In genomic region chr9:74848411-74849194, GRCm38 (mm10) we compare ENCODE assay signal across 7 mouse cellular contexts. TPM values are rescaled to one million over a fixed set of nuclear protein-coding genes. Genes with fewer than 3 reads are reported as not detected.
A peak's percentile ranks its signal among the peaks of the same experiment; 100 is the strongest.
DNase-seq lines count a peak whose midpoint lies in the region; ATAC-seq and TF ChIP-seq lines count a peak whose summit lies in the region.

No protein-coding gene starts in this region.

- intact Hi-C loops in left cerebral cortex, postnatal 10 days (cut with DNase I), result no loop called here

- peak overlapping the region; percentile 82 for H3K4me2 ChIP-seq in forebrain, embryonic 13.5 days
- peak overlapping the region; percentile 50 for H3K4me2 ChIP-seq in liver, embryonic 12.5 days
- peak overlapping the region; percentile 62 for H3K4me2 ChIP-seq in stomach, postnatal 0 days (replicated peaks; ENCODE audit: low read depth)

- H3K27ac ChIP-seq in forebrain, embryonic 13.5 days, result no peak overlapping the region
- peak overlapping the region; percentile 31 for H3K27ac ChIP-seq in liver, embryonic 12.5 days
- no peak overlapping the region for H3K27ac ChIP-seq in stomach, postnatal 0 days (replicated peaks)

- H3K9me3 ChIP-seq in megakaryocyte, embryonic 14.5 days, result peaks cover 7% of the 10 kb centered on the region; the same call in 1 of the 2 replicates
- H3K9me3 ChIP-seq in forebrain, embryonic 13.5 days (replicated peaks), result no peaks in the 10 kb centered on the region
- H3K9me3 ChIP-seq in liver, embryonic 12.5 days (replicated peaks), result no peaks in the 10 kb centered on the region
- no peaks in the 10 kb centered on the region for H3K9me3 ChIP-seq in stomach, postnatal 0 days (ENCODE audit: control insufficient read depth, low read length)

- H3K27me3 ChIP-seq in megakaryocyte, embryonic 14.5 days (replicated peaks), result peaks cover 84% of the 10 kb centered on the region
- H3K27me3 ChIP-seq in forebrain, embryonic 13.5 days, result peaks cover 93% of the 10 kb centered on the region
- H3K27me3 ChIP-seq in liver, embryonic 12.5 days (replicated peaks), result peaks cover 84% of the 10 kb centered on the region
- H3K27me3 ChIP-seq in stomach, postnatal 0 days (ENCODE audit: control insufficient read depth, insufficient read depth, low read length), result peaks cover 31% of the 10 kb centered on the region; the same call in 1 of the 2 replicates

- no peak for TF ChIP-seq EP300 in stomach, postnatal 0 days (optimal IDR thresholded peaks at IDR 0.05)

- no peaks in the 10 kb centered on the region for H3K36me3 ChIP-seq in megakaryocyte, embryonic 14.5 days (replicated peaks; ENCODE audit: low read length)
- no peaks in the 10 kb centered on the region for H3K36me3 ChIP-seq in forebrain, embryonic 13.5 days (ENCODE audit: poor library complexity, severe bottlenecking)
- no peaks in the 10 kb centered on the region for H3K36me3 ChIP-seq in liver, embryonic 12.5 days
- H3K36me3 ChIP-seq in stomach, postnatal 0 days (ENCODE audit: control insufficient read depth, insufficient read depth, low read length), result no peaks in the 10 kb centered on the region

- ATAC-seq in megakaryocyte, adult 5-6 weeks (ENCODE audit: poor library complexity, severe bottlenecking), result no peak
- ATAC-seq in forebrain, embryonic 13.5 days, result 0 out of 2 replicates have a peak, but pooled peaks have one; percentile 31
- ATAC-seq in liver, embryonic 12.5 days, result no peak
- ATAC-seq in stomach, postnatal 0 days (ENCODE audit: low FRiP score, low TSS enrichment), result no peak

- under 1% methylated on average over 46 of the region's 46 CpGs for WGBS in forebrain, embryonic 13.5 days
- WGBS in liver, embryonic 12.5 days (ENCODE audit: insufficient replicate concordance), result 2% methylated on average over 46 of the region's 46 CpGs
- WGBS in stomach, postnatal 0 days, result 1% methylated on average over 46 of the region's 46 CpGs

- peaks cover 14% of the 10 kb centered on the region for H3K4me1 ChIP-seq in megakaryocyte, embryonic 14.5 days
- H3K4me1 ChIP-seq in forebrain, embryonic 13.5 days, result peaks cover 18% of the 10 kb centered on the region
- H3K4me1 ChIP-seq in liver, embryonic 12.5 days, result no peaks in the 10 kb centered on the region
- H3K4me1 ChIP-seq in stomach, postnatal 0 days (replicated peaks; ENCODE audit: control insufficient read depth, insufficient read depth), result peaks cover 2% of the 10 kb centered on the region; the same call in 1 of the 2 replicates

- peak overlapping the region; percentile 56; the same call in 1 of the 2 replicates for H3K9ac ChIP-seq in forebrain, embryonic 13.5 days
- peak overlapping the region; percentile 8; the same call in 1 of the 2 replicates for H3K9ac ChIP-seq in liver, embryonic 12.5 days
- no peak overlapping the region for H3K9ac ChIP-seq in stomach, postnatal 0 days (ENCODE audit: low read length)

- TF ChIP-seq CTCF in stomach, postnatal 0 days (IDR thresholded peaks at IDR 0.05; ENCODE audit: low read depth), result no peak

- peak overlapping the region; percentile 77 for H3K4me3 ChIP-seq in megakaryocyte, embryonic 14.5 days (replicated peaks)
- H3K4me3 ChIP-seq in forebrain, embryonic 13.5 days, result peak overlapping the region; percentile 45
- H3K4me3 ChIP-seq in liver, embryonic 12.5 days, result peak overlapping the region; percentile 39
- H3K4me3 ChIP-seq in stomach, postnatal 0 days (ENCODE audit: low read depth, low read length), result peak overlapping the region; percentile 39

- no peak for DNase-seq in stomach, postnatal 0 days (ENCODE audit: low spot score)
- no peak for DNase-seq in gastrocnemius, adult 8-10 months (ENCODE audit: low spot score in 2 of 2)
- DNase-seq in left cerebral cortex, postnatal 10 days (ENCODE audit: extremely low spot score in 1 of 2, low spot score in 2 of 2), result no peak

RNA-seq across cellular contexts. Expression of gene Onecut1, which starts 13.1 kb away (rescaled TPM):
- polyA plus RNA-seq in megakaryocyte, embryonic 14.5 days (2012; ENCODE audit: insufficient read depth, low replicate concordance), result 0.82 TPM in 1 of 2 replicates, not detected in the other
- total RNA-seq in megakaryocyte, adult 5-6 weeks (2015), result not detected in 2 replicates
- not detected in 2 replicates for total RNA-seq in megakaryocyte, adult 5-6 weeks (2017)
- polyA plus RNA-seq in forebrain, embryonic 13.5 days (2015; fragmentation: Nextera tagmentation; extraction: Ambion mirVana), result 1.2 and 2.2 TPM in 2 replicates
- polyA plus RNA-seq in liver, embryonic 12.5 days (2016; fragmentation: Nextera tagmentation; extraction: Ambion mirVana), result 2.1 and 2.6 TPM in 2 replicates
- polyA plus RNA-seq in stomach, postnatal 0 days (2015; fragmentation: Nextera tagmentation; extraction: Ambion mirVana), result 0.08 and 0.10 TPM in 2 replicates
- not detected for total RNA-seq in gastrocnemius, adult 8-10 months (2022)
- total RNA-seq in left cerebral cortex, postnatal 10 days (2021), result under 1 TPM; 0.09 to 0.12 TPM
